Mouse (Mus musculus) limb, embryonic 14.5 days (tissue): ENCODE measurements around the gene Gpr3. TPM values are rescaled to one million over a fixed set of nuclear protein-coding genes. Genes with fewer than 3 reads are reported as not detected.

Source experiments
- ATAC-seq: fragments of 200-750 bp; cut with Nextera tagmentation; 2 replicates; pipeline ENCODE4 v1.8.0; 2017; ENCODE audit warnings: low read depth, moderate number of reproducible peaks, moderate TSS enrichment; ENCODE audit not compliant: low FRiP score
- DNase-seq: peaks from one replicate; pipeline ENCODE4 v3.0.0-alpha.2; 2015; ENCODE audit warnings: low spot score
- H3K27ac ChIP-seq: fragments of 300-500 bp; sonication (generic); replicated peaks from 2 replicates; pipeline ENCODE4 v1.5.1; 2014; ENCODE audit warnings: low read depth, mild to moderate bottlenecking, low read length, moderate library complexity, mixed read lengths
- H3K27me3 ChIP-seq: fragments of 300-500 bp; sonication (generic); 2 replicates; pipeline ENCODE4 v1.6.1; 2014; ENCODE audit warnings: low read length, mixed read lengths; ENCODE audit not compliant: control insufficient read depth, insufficient read depth
- H3K36me3 ChIP-seq: fragments of 300-500 bp; sonication (generic); 2 replicates; pipeline ENCODE4 v1.6.1; 2014; ENCODE audit warnings: mild to moderate bottlenecking, low read length, moderate library complexity, mixed read lengths; ENCODE audit not compliant: control insufficient read depth, insufficient read depth
- H3K4me1 ChIP-seq: fragments of 300-500 bp; sonication (generic); 2 replicates; pipeline ENCODE4 v1.6.1; 2014; ENCODE audit warnings: antibody characterized with exemption, low read length, mixed read lengths; ENCODE audit not compliant: control insufficient read depth, insufficient read depth
- H3K4me2 ChIP-seq: fragments of 300-500 bp; sonication (generic); replicated peaks from 2 replicates; pipeline ENCODE4 v1.6.1; 2014; ENCODE audit warnings: low read depth, mild to moderate bottlenecking, low read length, moderate library complexity; ENCODE audit not compliant: severe bottlenecking
- H3K4me3 ChIP-seq: fragments of 300-500 bp; sonication (generic); replicated peaks from 2 replicates; pipeline ENCODE4 v1.5.1; 2014; ENCODE audit warnings: low read length
- H3K9ac ChIP-seq: fragments of 300-500 bp; sonication (generic); 2 replicates; pipeline ENCODE4 v1.6.1; 2014; ENCODE audit warnings: mild to moderate bottlenecking, low read depth, low read length, moderate library complexity; ENCODE audit not compliant: severe bottlenecking
- H3K9me3 ChIP-seq: fragments of 300-500 bp; sonication (generic); 2 replicates; pipeline ENCODE4 v1.6.1; 2016; ENCODE audit warnings: low read length; ENCODE audit not compliant: control insufficient read depth
- POLR2A ChIP-seq: fragments of 200-500 bp; IDR thresholded peaks from 2 replicates; pipeline ENCODE4 v1.8.0; 2012; ENCODE audit warnings: inconsistent platforms, mild to moderate bottlenecking, moderate library complexity, borderline replicate concordance; ENCODE audit not compliant: insufficient read depth, insufficient read length; ENCODE audit errors: extremely low read depth
- WGBS: fragments of 180-500 bp; shearing (Covaris S2); extraction: QIAGEN DNeasy Blood & Tissue Kit; methylation state at CpG from one replicate; pipeline ENCODE4 v1.1.7; 2014; 5-methylcytosine and 5-hydroxymethylcytosine counted together
- polyA plus RNA-seq, 2 experiments: library from polyadenylated mRNA; depleted of rRNA in 1 of 2; stranded (reverse) in 1 of 2; unstranded in 1 of 2; fragments of >200 nt; fragmentation: Nextera tagmentation in 1 of 2; extraction: Ambion mirVana in 1 of 2; gene quantifications; 2 replicates each; pipeline versions ENCODE4 v1.2.1 to v1.2.3; 2012 to 2014

Gene Gpr3
- polyA plus RNA-seq, 2 experiments: 0.22 to 0.84 TPM

GRCm38 (mm10) chr4:133247806-133248449, 35.6 kb upstream of the Gpr3 start:
- H3K9me3 ChIP-seq: no peaks in the 10 kb centered on the region
- ATAC-seq: no peak
- peaks cover 31% of the 10 kb centered on the region for H3K27me3 ChIP-seq
- no peak overlapping the region for H3K4me3 ChIP-seq
- WGBS: 69% methylated on average over 13 of the region's 13 CpGs
- no peaks in the 10 kb centered on the region for H3K36me3 ChIP-seq
- TF ChIP-seq POLR2A: no peak
- DNase-seq: no peak
- no peak overlapping the region for H3K9ac ChIP-seq
- H3K4me2 ChIP-seq: no peak overlapping the region
- H3K27ac ChIP-seq: no peak overlapping the region
- H3K4me1 ChIP-seq: peaks cover 6% of the 10 kb centered on the region; the same call in 1 of the 2 replicates

- Histone ChIP-seq H3K27ac (no peak overlapping the region), H3K4me3 (no peak overlapping the region), H3K9ac (no peak overlapping the region), H3K9me3 (no peaks in the 10 kb centered on the region), H3K4me2 (peak overlapping the region; percentile 13; the same call in 1 of the 2 replicates), H3K27me3 (peaks cover 29% of the 10 kb centered on the region), H3K4me1 (peaks cover 6% of the 10 kb centered on the region), H3K36me3 (no peaks in the 10 kb centered on the region)
- no peak for DNase-seq
- ATAC-seq: no peak
- TF ChIP-seq POLR2A: no peak
- 21% methylated on average over 15 of the region's 15 CpGs for WGBS
Observed at GRCm38 (mm10) chr4:133247072-133247471, 34.7 kb upstream of the Gpr3 start.

- ATAC-seq (no peak), DNase-seq (no peak)
- TF ChIP-seq POLR2A: no peak
- H3K4me1 ChIP-seq: peaks cover 8% of the 10 kb centered on the region
- no peak overlapping the region for H3K4me2 ChIP-seq
- H3K9ac ChIP-seq: no peak overlapping the region
- H3K4me3 ChIP-seq: no peak overlapping the region
- H3K36me3 ChIP-seq: no peaks in the 10 kb centered on the region
- H3K9me3 ChIP-seq: no peaks in the 10 kb centered on the region
- H3K27ac ChIP-seq: no peak overlapping the region
- WGBS: 85% methylated on average over 1 of the region's 1 CpGs
- peaks cover 6% of the 10 kb centered on the region; the same call in 1 of the 2 replicates for H3K27me3 ChIP-seq
Observed at GRCm38 (mm10) chr4:133244289-133244688, 32.0 kb upstream of the Gpr3 start.

- no peak overlapping the region for H3K27ac ChIP-seq
- H3K4me1 ChIP-seq: peaks cover 8% of the 10 kb centered on the region
- WGBS: 37% methylated on average over 13 of the region's 13 CpGs
- peaks cover 6% of the 10 kb centered on the region; the same call in 1 of the 2 replicates for H3K27me3 ChIP-seq
- H3K9me3 ChIP-seq: no peaks in the 10 kb centered on the region
- no peak for TF ChIP-seq POLR2A
- H3K4me2 ChIP-seq: no peak overlapping the region
- H3K4me3 ChIP-seq: no peak overlapping the region
- no peak for ATAC-seq
- no peak overlapping the region for H3K9ac ChIP-seq
- no peak for DNase-seq
- H3K36me3 ChIP-seq: no peaks in the 10 kb centered on the region
Observed at GRCm38 (mm10) chr4:133243538-133243937, 31.2 kb upstream of the Gpr3 start.

- DNase-seq (no peak), ATAC-seq (no peak)
- Histone ChIP-seq H3K4me3 (no peak overlapping the region), H3K36me3 (no peaks in the 10 kb centered on the region), H3K27ac (no peak overlapping the region), H3K27me3 (peaks cover 6% of the 10 kb centered on the region; the same call in 1 of the 2 replicates), H3K9me3 (no peaks in the 10 kb centered on the region), H3K4me2 (no peak overlapping the region), H3K4me1 (peaks cover 8% of the 10 kb centered on the region), H3K9ac (no peak overlapping the region)
- no peak for TF ChIP-seq POLR2A
- WGBS: 69% methylated on average over 9 of the region's 9 CpGs
Observed at GRCm38 (mm10) chr4:133242710-133243109, 30.4 kb upstream of the Gpr3 start.
